Mouse (Mus musculus) CH12.LX (cell line): ENCODE results near the gene Limd1.

Experiments
- CTCF ChIP-seq, 2 experiments: IDR thresholded peaks in 1 of 2; conservative IDR thresholded peaks in 1 of 2; 2 replicates each; pipeline ENCODE4 v1.5.1; 2011 to 2012; ENCODE audit warnings: low read depth in 2 of 2, low read length in 2 of 2, improper control_type of control experiment in 1 of 2, inconsistent platforms in 1 of 2, mild to moderate bottlenecking in 1 of 2, moderate library complexity in 1 of 2
- E2F4 ChIP-seq: IDR thresholded peaks from 2 replicates; pipeline ENCODE4 v1.6.1; 2011; ENCODE audit warnings: low read depth, low read length, improper control_type of control experiment; ENCODE audit not compliant: insufficient replicate concordance
- EP300 ChIP-seq: IDR thresholded peaks from 2 replicates; pipeline ENCODE4 v1.6.1; 2011; ENCODE audit warnings: low read length, improper control_type of control experiment
- ETS1 ChIP-seq: conservative IDR thresholded peaks from 2 replicates; pipeline ENCODE4 v1.6.1; 2012; ENCODE audit warnings: low read depth, mild to moderate bottlenecking, inconsistent platforms, low read length, improper control_type of control experiment, moderate library complexity
- HCFC1 ChIP-seq: IDR thresholded peaks from 2 replicates; pipeline ENCODE4 v1.6.1; 2012; ENCODE audit warnings: low read depth, mild to moderate bottlenecking, inconsistent platforms, low read length, improper control_type of control experiment
- KAT2A ChIP-seq: IDR thresholded peaks from 2 replicates; pipeline ENCODE4 v1.6.1; 2012; ENCODE audit warnings: low read length, improper control_type of control experiment, inconsistent platforms; ENCODE audit not compliant: insufficient replicate concordance
- MEF2A ChIP-seq: IDR thresholded peaks from 2 replicates; pipeline ENCODE4 v1.6.1; 2014; ENCODE audit warnings: low read depth, mild to moderate bottlenecking, inconsistent platforms, low read length, improper control_type of control experiment, borderline replicate concordance
- POLR2A ChIP-seq: IDR thresholded peaks from 2 replicates; pipeline ENCODE4 v1.6.1; 2011; ENCODE audit warnings: low read depth, mild to moderate bottlenecking, improper control_type of control experiment, low read length
- POLR2AphosphoS2 ChIP-seq: IDR thresholded peaks from 2 replicates; pipeline ENCODE4 v1.6.1; 2011; ENCODE audit warnings: low read depth, low read length, improper control_type of control experiment
- TBP ChIP-seq: conservative IDR thresholded peaks from 2 replicates; pipeline ENCODE4 v1.6.1; 2011; ENCODE audit warnings: low read depth, low read length, improper control_type of control experiment
- USF1 ChIP-seq: IDR thresholded peaks from 2 replicates; pipeline ENCODE4 v1.6.1; 2014; ENCODE audit warnings: low read depth, mild to moderate bottlenecking, inconsistent platforms, low read length, improper control_type of control experiment
- USF2 ChIP-seq: conservative IDR thresholded peaks from 2 replicates; pipeline ENCODE4 v1.6.1; 2011; ENCODE audit warnings: low read depth, low read length, improper control_type of control experiment
- ZC3H11A ChIP-seq: IDR thresholded peaks from 2 replicates; pipeline ENCODE4 v1.6.1; 2012; ENCODE audit warnings: low read depth, mild to moderate bottlenecking, inconsistent platforms, low read length, improper control_type of control experiment

DNA sequence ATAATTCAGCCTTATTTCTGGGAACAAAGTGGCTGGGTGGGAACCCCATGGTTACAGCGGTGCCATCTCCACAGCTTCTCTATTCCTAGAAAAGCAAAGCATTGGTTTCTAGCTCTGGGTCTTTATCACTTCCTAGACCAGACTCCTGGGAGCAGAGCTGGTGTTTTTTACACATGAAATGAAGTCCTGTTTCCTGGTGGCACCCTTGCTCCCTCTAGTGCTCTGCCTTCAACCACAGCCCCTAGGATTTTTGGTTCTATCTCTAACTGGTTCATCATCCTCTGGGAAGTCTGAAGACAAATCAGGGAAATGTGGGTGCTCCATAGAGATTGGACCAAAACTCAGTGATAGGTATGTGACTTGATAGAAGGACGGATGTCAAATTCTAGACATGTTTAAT lies 28.9 kb downstream of the Limd1 start:
- peak in 1 of 2 experiments; percentile 43; a peak in 2 of 4 replicates for TF ChIP-seq CTCF (conservative IDR thresholded peaks at IDR 0.05 in 1 of 2, IDR thresholded peaks at IDR 0.05 in 1 of 2; ENCODE audit: low read depth in 2 of 2, low read length in 2 of 2)
- no peak for TF ChIP-seq POLR2A
- no peak for TF ChIP-seq EP300
- TF ChIP-seq USF1, result no peak
- TF ChIP-seq ETS1, result no peak
- no peak for TF ChIP-seq MEF2A
- no peak for TF ChIP-seq POLR2AphosphoS2
- TF ChIP-seq HCFC1, result no peak
- TF ChIP-seq E2F4, result no peak
- no peak for TF ChIP-seq ZC3H11A
- TF ChIP-seq TBP, result no peak
- no peak for TF ChIP-seq USF2
- TF ChIP-seq KAT2A, result no peak
